Mouse (Mus musculus) stomach, embryonic 16.5 days (tissue): ENCODE data around the gene Ephb2. TPM values are rescaled to one million over a fixed set of nuclear protein-coding genes. Genes with fewer than 3 reads are reported as not detected.

ENCODE experiments used
- ATAC-seq: fragments of 200-750 bp; cut with Nextera tagmentation; 2 replicates; pipeline ENCODE4 v1.8.0; 2017; ENCODE audit warnings: moderate number of reproducible peaks, moderate TSS enrichment; ENCODE audit not compliant: insufficient read depth, low FRiP score
- H3K27ac ChIP-seq: fragments of 300-500 bp; sonication (generic); 2 replicates; pipeline ENCODE4 v1.5.1; 2014; ENCODE audit warnings: low read length
- H3K27me3 ChIP-seq: fragments of 300-500 bp; sonication (generic); 2 replicates; pipeline ENCODE4 v1.6.1; 2014; ENCODE audit warnings: low read length, control low read depth, mixed read lengths; ENCODE audit not compliant: control insufficient read depth, insufficient read depth
- H3K36me3 ChIP-seq: fragments of 300-500 bp; sonication (generic); 2 replicates; pipeline ENCODE4 v1.6.1; 2014; ENCODE audit warnings: low read length; ENCODE audit not compliant: control insufficient read depth, insufficient read depth
- H3K4me1 ChIP-seq: fragments of 300-500 bp; sonication (generic); 2 replicates; pipeline ENCODE4 v1.6.1; 2014; ENCODE audit warnings: low read length, control low read depth, mixed read lengths; ENCODE audit not compliant: control insufficient read depth, insufficient read depth
- H3K4me2 ChIP-seq: fragments of 300-500 bp; sonication (generic); 2 replicates; pipeline ENCODE4 v1.6.1; 2014; ENCODE audit warnings: low read depth, low read length, mixed read lengths
- H3K4me3 ChIP-seq: fragments of 300-500 bp; sonication (generic); replicated peaks from 2 replicates; pipeline ENCODE4 v1.5.1; 2014; ENCODE audit warnings: mild to moderate bottlenecking, low read length
- H3K9ac ChIP-seq: fragments of 300-500 bp; sonication (generic); 2 replicates; pipeline ENCODE4 v1.6.1; 2014; ENCODE audit warnings: low read length
- H3K9me3 ChIP-seq: fragments of 300-500 bp; sonication (generic); replicated peaks from 2 replicates; pipeline ENCODE4 v1.6.1; 2016; ENCODE audit warnings: low read length, control low read depth; ENCODE audit not compliant: control insufficient read depth
- WGBS: fragments of 180-500 bp; shearing (Covaris S2); extraction: QIAGEN DNeasy Blood & Tissue Kit; methylation state at CpG from one replicate; pipeline ENCODE4 v1.1.7; 2014; 5-methylcytosine and 5-hydroxymethylcytosine counted together
- polyA plus RNA-seq: library from polyadenylated mRNA; unstranded; fragments of >200 nt; fragmentation: Nextera tagmentation; extraction: Ambion mirVana; gene quantifications from 2 replicates; pipeline ENCODE4 v1.2.1, GENCODE M21; 2015

Gene Ephb2
- polyA plus RNA-seq, 1 experiment from 2014 or later, result 3.8 TPM

GRCm38 (mm10) chr4:136667757-136668156 lies 168.0 kb downstream of the Ephb2 start:
- Histone ChIP-seq H3K9ac (no peak overlapping the region), H3K27ac (no peak overlapping the region), H3K4me3 (no peak overlapping the region), H3K27me3 (no peaks in the 10 kb centered on the region), H3K9me3 (no peaks in the 10 kb centered on the region; the same call in 1 of the 2 replicates), H3K4me2 (no peak overlapping the region), H3K36me3 (no peaks in the 10 kb centered on the region; the same call in 1 of the 2 replicates), H3K4me1 (no peaks in the 10 kb centered on the region)
- 71% methylated on average over 10 of the region's 10 CpGs for WGBS
- ATAC-seq, result no peak

- H3K27me3 ChIP-seq, result no peaks in the 10 kb centered on the region
- H3K4me1 ChIP-seq, result no peaks in the 10 kb centered on the region
Measured at GRCm38 (mm10) chr4:136666002-136666401, 169.8 kb downstream of the Ephb2 start.

GRCm38 (mm10) chr4:136665068-136665467 lies 170.7 kb downstream of the Ephb2 start:
- H3K4me2 ChIP-seq, result no peak overlapping the region
- no peaks in the 10 kb centered on the region for H3K27me3 ChIP-seq
- H3K9me3 ChIP-seq, result no peaks in the 10 kb centered on the region; the same call in 1 of the 2 replicates
- no peak overlapping the region for H3K27ac ChIP-seq
- 57% methylated on average over 9 of the region's 9 CpGs for WGBS
- no peak overlapping the region for H3K9ac ChIP-seq
- no peak for ATAC-seq
- H3K4me3 ChIP-seq, result no peak overlapping the region
- H3K4me1 ChIP-seq, result no peaks in the 10 kb centered on the region
- peaks cover 9% of the 10 kb centered on the region; the same call in 1 of the 2 replicates for H3K36me3 ChIP-seq

More at GRCm38 (mm10) chr4:136666002-136666401, 169.8 kb downstream of the Ephb2 start:
- H3K4me3 ChIP-seq, result no peak overlapping the region
- no peak overlapping the region for H3K4me2 ChIP-seq
- 72% methylated on average over 4 of the region's 4 CpGs for WGBS
- H3K27ac ChIP-seq, result no peak overlapping the region
- no peak for ATAC-seq
- no peak overlapping the region for H3K9ac ChIP-seq
- H3K36me3 ChIP-seq, result no peaks in the 10 kb centered on the region; the same call in 1 of the 2 replicates
- no peaks in the 10 kb centered on the region; the same call in 1 of the 2 replicates for H3K9me3 ChIP-seq

- WGBS, result 75% methylated on average over 3 of the region's 3 CpGs
- no peak for ATAC-seq
- no peak overlapping the region for H3K4me2 ChIP-seq
- H3K9me3 ChIP-seq, result no peaks in the 10 kb centered on the region
- H3K9ac ChIP-seq, result no peak overlapping the region
- H3K27me3 ChIP-seq, result no peaks in the 10 kb centered on the region
- no peaks in the 10 kb centered on the region for H3K4me1 ChIP-seq
- no peak overlapping the region for H3K27ac ChIP-seq
- peaks cover 12% of the 10 kb centered on the region; the same call in 1 of the 2 replicates for H3K36me3 ChIP-seq
- H3K4me3 ChIP-seq, result no peak overlapping the region
Measured at GRCm38 (mm10) chr4:136657914-136658313, 177.9 kb downstream of the Ephb2 start.

- Histone ChIP-seq H3K36me3 (no peaks in the 10 kb centered on the region), H3K4me1 (peaks cover 8% of the 10 kb centered on the region), H3K27ac (no peak overlapping the region), H3K4me3 (no peak overlapping the region), H3K4me2 (no peak overlapping the region), H3K9me3 (no peaks in the 10 kb centered on the region), H3K27me3 (no peaks in the 10 kb centered on the region), H3K9ac (no peak overlapping the region)
- no peak for ATAC-seq
- WGBS, result 79% methylated on average over 10 of the region's 10 CpGs
Measured at GRCm38 (mm10) chr4:136653692-136654234, 182.0 kb downstream of the Ephb2 start.

- Histone ChIP-seq H3K4me3 (no peak overlapping the region), H3K9me3 (no peaks in the 10 kb centered on the region), H3K36me3 (no peaks in the 10 kb centered on the region), H3K4me2 (no peak overlapping the region), H3K27me3 (no peaks in the 10 kb centered on the region), H3K4me1 (peaks cover 8% of the 10 kb centered on the region), H3K27ac (no peak overlapping the region), H3K9ac (no peak overlapping the region)
- no peak for ATAC-seq
- 66% methylated on average over 6 of the region's 6 CpGs for WGBS
Measured at GRCm38 (mm10) chr4:136653019-136653418, 182.8 kb downstream of the Ephb2 start.

GRCm38 (mm10) chr4:136652528-136652910 lies 183.3 kb downstream of the Ephb2 start:
- Histone ChIP-seq H3K27ac (no peak overlapping the region; the same call in 1 of the 2 replicates), H3K4me3 (no peak overlapping the region), H3K27me3 (no peaks in the 10 kb centered on the region), H3K4me2 (no peak overlapping the region), H3K9ac (no peak overlapping the region), H3K4me1 (peaks cover 8% of the 10 kb centered on the region), H3K36me3 (no peaks in the 10 kb centered on the region), H3K9me3 (no peaks in the 10 kb centered on the region)
- 69% methylated on average over 11 of the region's 11 CpGs for WGBS
- no peak for ATAC-seq

- no peak overlapping the region for H3K9ac ChIP-seq
- no peak overlapping the region; the same call in 1 of the 2 replicates for H3K27ac ChIP-seq
- no peaks in the 10 kb centered on the region for H3K36me3 ChIP-seq
- ATAC-seq, result no peak
- H3K9me3 ChIP-seq, result no peaks in the 10 kb centered on the region
- H3K27me3 ChIP-seq, result no peaks in the 10 kb centered on the region
- WGBS, result 71% methylated on average over 13 of the region's 13 CpGs
- H3K4me2 ChIP-seq, result no peak overlapping the region
- H3K4me3 ChIP-seq, result no peak overlapping the region
- H3K4me1 ChIP-seq, result peaks cover 8% of the 10 kb centered on the region
Measured at GRCm38 (mm10) chr4:136651882-136652527, 183.8 kb downstream of the Ephb2 start.

- Histone ChIP-seq H3K27ac (no peak overlapping the region), H3K4me2 (no peak overlapping the region), H3K4me1 (peaks cover 8% of the 10 kb centered on the region), H3K36me3 (no peaks in the 10 kb centered on the region), H3K4me3 (no peak overlapping the region), H3K9me3 (no peaks in the 10 kb centered on the region), H3K27me3 (no peaks in the 10 kb centered on the region), H3K9ac (no peak overlapping the region)
- no peak for ATAC-seq
- 70% methylated on average over 3 of the region's 3 CpGs for WGBS
Measured at GRCm38 (mm10) chr4:136651357-136651811, 184.4 kb downstream of the Ephb2 start.
